Mouse (Mus musculus) heart, embryonic 16.5 days (tissue): ENCODE results near the gene Nmi. TPM values are rescaled to one million over a fixed set of nuclear protein-coding genes. Genes with fewer than 3 reads are reported as not detected.

ENCODE experiments used
- ATAC-seq: fragments of 200-750 bp; cut with Nextera tagmentation; replicated peaks from 2 replicates; pipeline ENCODE4 v1.8.0; 2017; ENCODE audit warnings: moderate number of reproducible peaks; ENCODE audit not compliant: insufficient read depth, low FRiP score; ENCODE audit errors: extremely low read depth
- H3K27ac ChIP-seq: fragments of 300-500 bp; sonication (generic); 2 replicates; pipeline ENCODE4 v1.5.1; 2014; ENCODE audit warnings: mild to moderate bottlenecking, low read length, control low read depth, moderate library complexity
- H3K27me3 ChIP-seq: fragments of 300-500 bp; sonication (generic); 2 replicates; pipeline ENCODE4 v1.6.1; 2014; ENCODE audit warnings: low read length, mixed read lengths; ENCODE audit not compliant: control insufficient read depth, insufficient read depth
- H3K36me3 ChIP-seq: fragments of 300-500 bp; sonication (generic); 2 replicates; pipeline ENCODE4 v1.6.1; 2014; ENCODE audit not compliant: control insufficient read depth, insufficient read depth
- H3K4me1 ChIP-seq: fragments of 300-500 bp; sonication (generic); 2 replicates; pipeline ENCODE4 v1.6.1; 2014; ENCODE audit warnings: low read length, mixed read lengths; ENCODE audit not compliant: control insufficient read depth, insufficient read depth
- H3K4me2 ChIP-seq: fragments of 300-500 bp; sonication (generic); 2 replicates; pipeline ENCODE4 v1.6.1; 2014; ENCODE audit warnings: low read depth, mild to moderate bottlenecking, control low read depth, low read length
- H3K4me3 ChIP-seq: fragments of 300-500 bp; sonication (generic); 2 replicates; pipeline ENCODE4 v1.5.1; 2014; ENCODE audit warnings: mild to moderate bottlenecking, control low read depth, low read length
- H3K9ac ChIP-seq: fragments of 300-500 bp; sonication (generic); 2 replicates; pipeline ENCODE4 v1.6.1; 2014; ENCODE audit warnings: low read length, control low read depth
- H3K9me3 ChIP-seq: fragments of 300-500 bp; sonication (generic); replicated peaks from 2 replicates; pipeline ENCODE4 v1.6.1; 2016; ENCODE audit warnings: low read length; ENCODE audit not compliant: control insufficient read depth
- WGBS: fragments of 180-500 bp; shearing (Covaris S2); extraction: QIAGEN DNeasy Blood & Tissue Kit; methylation state at CpG from one replicate; pipeline ENCODE4 v1.1.7; 2014; 5-methylcytosine and 5-hydroxymethylcytosine counted together
- polyA plus RNA-seq: library from polyadenylated mRNA; unstranded; fragments of >200 nt; fragmentation: Nextera tagmentation; extraction: Ambion mirVana; gene quantifications from 2 replicates; pipeline ENCODE4 v1.2.1, GENCODE M21; 2015

Gene Nmi
- polyA plus RNA-seq, 1 experiment from 2014 or later = 21.9 TPM

- Histone ChIP-seq H3K9me3 (no peaks in the 10 kb centered on the region), H3K27me3 (no peaks in the 10 kb centered on the region), H3K36me3 (no peaks in the 10 kb centered on the region), H3K4me1 (no peaks in the 10 kb centered on the region), H3K4me2 (no peak overlapping the region), H3K9ac (no peak overlapping the region), H3K27ac (no peak overlapping the region), H3K4me3 (no peak overlapping the region)
- no peak for ATAC-seq
- WGBS = 70% methylated on average over 3 of the region's 3 CpGs
These were observed 6.0 kb downstream of the Nmi start for GRCm38 (mm10) chr2:51967288-51967687.

DNA sequence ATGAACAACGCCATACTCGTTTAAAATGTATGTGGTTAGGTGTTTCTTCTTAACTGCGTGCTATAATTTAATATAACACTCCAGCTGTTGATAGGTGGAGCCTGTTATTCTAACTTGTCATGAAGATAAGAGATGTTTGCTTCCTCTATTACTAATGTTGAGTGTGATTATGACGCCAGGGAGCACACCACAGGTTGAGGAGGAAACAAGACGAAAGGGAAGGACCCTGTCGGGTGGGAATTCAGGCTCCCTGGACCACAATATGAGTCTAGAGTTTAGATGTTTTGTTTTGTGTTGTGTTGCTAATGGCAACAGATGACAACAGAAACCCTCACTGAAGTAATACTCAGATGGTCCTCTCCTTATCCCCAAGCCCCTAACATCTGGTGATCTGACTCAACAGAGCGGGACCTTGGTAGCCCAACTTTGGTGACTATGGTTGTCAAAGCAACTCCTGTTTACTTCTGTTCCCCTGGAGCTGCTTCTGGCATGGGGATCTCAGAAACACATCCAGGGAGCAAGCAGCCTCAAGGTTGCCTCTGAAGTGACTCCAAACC is 19.6 kb downstream of the Nmi start:
- H3K27ac ChIP-seq = no peak overlapping the region
- WGBS = 78% methylated on average over 7 of the region's 7 CpGs
- no peak overlapping the region for H3K4me3 ChIP-seq
- H3K9ac ChIP-seq = no peak overlapping the region
- no peaks in the 10 kb centered on the region for H3K27me3 ChIP-seq
- H3K36me3 ChIP-seq = peaks cover 5% of the 10 kb centered on the region; the same call in 1 of the 2 replicates
- ATAC-seq = no peak
- no peaks in the 10 kb centered on the region for H3K9me3 ChIP-seq
- H3K4me1 ChIP-seq = no peaks in the 10 kb centered on the region
- H3K4me2 ChIP-seq = no peak overlapping the region

GRCm38 (mm10) chr2:51950876-51951275 is 22.4 kb downstream of the Nmi start:
- no peak for ATAC-seq

DNA sequence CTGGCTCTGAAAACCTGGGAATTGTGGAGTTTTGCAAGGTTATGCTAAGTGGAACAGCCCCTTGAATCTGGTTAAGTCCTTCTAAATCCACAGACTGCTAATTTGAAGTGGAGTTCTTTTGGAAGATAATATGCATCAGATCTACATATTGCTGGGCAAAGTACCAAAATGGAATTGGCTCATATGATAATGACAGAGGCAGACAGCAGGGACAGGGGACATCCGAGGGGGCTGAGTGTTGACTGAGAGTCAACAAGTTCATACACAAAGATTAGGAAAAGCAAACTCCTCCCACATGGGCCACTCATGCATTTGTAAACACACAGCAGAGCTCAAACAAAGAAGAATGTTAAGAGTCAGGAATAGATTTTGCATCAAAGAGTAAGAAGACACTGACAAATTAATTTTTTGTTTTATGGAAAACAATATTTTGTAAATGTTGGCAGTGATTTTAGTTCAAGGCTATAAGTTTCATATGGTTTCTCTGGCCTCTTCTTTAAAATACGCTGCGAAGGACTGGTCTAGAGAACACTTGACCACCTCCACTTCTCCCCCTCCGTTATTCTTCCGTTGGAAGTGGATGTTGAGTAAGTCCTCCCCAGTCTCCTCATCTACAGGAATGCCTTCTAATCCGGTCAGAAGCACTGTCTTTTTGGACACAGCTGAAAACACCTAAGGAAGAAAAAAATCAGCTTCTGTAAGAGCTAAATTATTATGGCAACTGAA is 25.0 kb downstream of the Nmi start:
- no peak overlapping the region for H3K27ac ChIP-seq
- ATAC-seq = no peak

More at GRCm38 (mm10) chr2:51950876-51951275, 22.4 kb downstream of the Nmi start:
- Histone ChIP-seq H3K4me1 (no peaks in the 10 kb centered on the region), H3K9me3 (no peaks in the 10 kb centered on the region), H3K27ac (no peak overlapping the region), H3K9ac (no peak overlapping the region), H3K36me3 (peaks cover 3% of the 10 kb centered on the region; the same call in 1 of the 2 replicates), H3K4me3 (no peak overlapping the region), H3K27me3 (no peaks in the 10 kb centered on the region), H3K4me2 (no peak overlapping the region)
- 31% methylated on average over 1 of the region's 1 CpGs for WGBS

GRCm38 (mm10) chr2:51945812-51946211 is 27.5 kb downstream of the Nmi start:
- Histone ChIP-seq H3K4me3 (no peak overlapping the region), H3K27me3 (no peaks in the 10 kb centered on the region), H3K9me3 (0 out of 2 replicates have a peak, but pooled peaks cover 3% of the 10 kb centered on the region), H3K27ac (no peak overlapping the region), H3K4me1 (no peaks in the 10 kb centered on the region), H3K9ac (no peak overlapping the region), H3K36me3 (no peaks in the 10 kb centered on the region), H3K4me2 (no peak overlapping the region)
- no peak for ATAC-seq
- WGBS = 56% methylated on average over 2 of the region's 2 CpGs

More for the DNA sequence above, 25.0 kb downstream of the Nmi start:
- Histone ChIP-seq H3K27me3 (no peaks in the 10 kb centered on the region), H3K36me3 (no peaks in the 10 kb centered on the region; the same call in 1 of the 2 replicates), H3K4me3 (no peak overlapping the region), H3K4me2 (no peak overlapping the region), H3K4me1 (no peaks in the 10 kb centered on the region), H3K9ac (no peak overlapping the region), H3K9me3 (0 out of 2 replicates have a peak, but pooled peaks cover 3% of the 10 kb centered on the region)
- WGBS = 66% methylated on average over 6 of the region's 6 CpGs

GRCm38 (mm10) chr2:51941832-51942231 is 31.5 kb downstream of the Nmi start:
- Histone ChIP-seq H3K27ac (no peak overlapping the region), H3K4me2 (no peak overlapping the region), H3K36me3 (no peaks in the 10 kb centered on the region), H3K27me3 (no peaks in the 10 kb centered on the region), H3K4me3 (no peak overlapping the region), H3K9ac (no peak overlapping the region), H3K4me1 (no peaks in the 10 kb centered on the region), H3K9me3 (0 out of 2 replicates have a peak, but pooled peaks cover 3% of the 10 kb centered on the region)
- ATAC-seq = no peak
- WGBS = 80% methylated on average over 7 of the region's 7 CpGs

DNA sequence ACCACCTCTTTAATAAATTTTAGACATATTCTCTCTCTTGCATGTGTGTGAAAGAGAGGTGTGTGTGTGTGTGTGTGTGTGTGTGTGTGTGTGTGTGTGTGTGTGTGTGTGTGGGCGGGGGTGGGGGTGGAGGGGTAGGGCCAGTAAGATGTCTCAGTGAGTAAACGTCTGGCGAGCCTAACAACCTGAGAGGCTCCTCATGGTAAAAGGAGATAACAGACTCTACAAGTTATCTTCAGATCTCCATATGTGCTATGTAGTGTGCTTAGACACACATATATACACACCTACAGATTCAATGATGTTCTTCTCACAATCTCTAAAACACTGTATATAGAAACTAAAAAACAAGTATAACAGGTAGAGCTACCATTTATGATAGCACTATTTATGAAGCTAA is 34.5 kb downstream of the Nmi start:
- no peak overlapping the region for H3K4me2 ChIP-seq
- H3K27me3 ChIP-seq = no peaks in the 10 kb centered on the region
- no peak overlapping the region for H3K4me3 ChIP-seq
- H3K36me3 ChIP-seq = no peaks in the 10 kb centered on the region
- ATAC-seq = no peak
- H3K9me3 ChIP-seq = 0 out of 2 replicates have a peak, but pooled peaks cover 2% of the 10 kb centered on the region
- H3K9ac ChIP-seq = no peak overlapping the region
- WGBS = 37% methylated on average over 2 of the region's 3 CpGs
- H3K27ac ChIP-seq = no peak overlapping the region
- peaks cover 6% of the 10 kb centered on the region; the same call in 1 of the 2 replicates for H3K4me1 ChIP-seq

GRCm38 (mm10) chr2:51937004-51937403 is 36.3 kb downstream of the Nmi start:
- no peak for ATAC-seq
- peaks cover 10% of the 10 kb centered on the region for H3K4me1 ChIP-seq
- no peak overlapping the region for H3K9ac ChIP-seq
- no peak overlapping the region for H3K4me2 ChIP-seq
- H3K27ac ChIP-seq = no peak overlapping the region
- 67% methylated on average over 6 of the region's 6 CpGs for WGBS
- no peaks in the 10 kb centered on the region for H3K9me3 ChIP-seq
- no peak overlapping the region for H3K4me3 ChIP-seq
- no peaks in the 10 kb centered on the region for H3K27me3 ChIP-seq
- no peaks in the 10 kb centered on the region for H3K36me3 ChIP-seq

DNA sequence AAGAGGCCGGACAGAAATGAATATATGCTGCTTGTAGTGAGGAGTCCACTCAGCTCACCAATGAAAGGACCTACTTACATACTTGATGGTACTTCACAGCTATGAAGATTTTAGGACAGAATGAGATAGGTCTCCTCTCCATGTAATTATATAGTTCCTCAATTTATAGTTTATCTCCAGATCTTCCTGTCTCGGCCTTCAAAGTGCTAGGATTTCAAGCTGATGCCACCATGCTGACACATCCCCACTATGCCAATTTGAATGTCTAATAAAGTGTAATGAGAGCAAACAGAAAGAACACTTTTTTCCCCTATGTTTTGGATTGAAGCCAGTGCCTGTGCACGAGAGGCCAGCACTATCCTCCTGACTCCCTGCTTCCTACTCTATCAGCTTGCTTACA is 36.7 kb downstream of the Nmi start:
- 74% methylated on average over 3 of the region's 3 CpGs for WGBS
- Histone ChIP-seq H3K36me3 (no peaks in the 10 kb centered on the region), H3K4me1 (peaks cover 10% of the 10 kb centered on the region), H3K4me3 (no peak overlapping the region), H3K27ac (no peak overlapping the region), H3K9me3 (no peaks in the 10 kb centered on the region), H3K4me2 (no peak overlapping the region), H3K27me3 (no peaks in the 10 kb centered on the region), H3K9ac (no peak overlapping the region)
- ATAC-seq = no peak
